Mouse (Mus musculus): ENCODE measurements around the gene Slamf7. TPM values are rescaled to one million over a fixed set of nuclear protein-coding genes. Genes with fewer than 3 reads are reported as not detected.

Gene Slamf7
- total and polyA plus RNA-seq, 2 experiments from 2014 or later, result not detected

DNA sequence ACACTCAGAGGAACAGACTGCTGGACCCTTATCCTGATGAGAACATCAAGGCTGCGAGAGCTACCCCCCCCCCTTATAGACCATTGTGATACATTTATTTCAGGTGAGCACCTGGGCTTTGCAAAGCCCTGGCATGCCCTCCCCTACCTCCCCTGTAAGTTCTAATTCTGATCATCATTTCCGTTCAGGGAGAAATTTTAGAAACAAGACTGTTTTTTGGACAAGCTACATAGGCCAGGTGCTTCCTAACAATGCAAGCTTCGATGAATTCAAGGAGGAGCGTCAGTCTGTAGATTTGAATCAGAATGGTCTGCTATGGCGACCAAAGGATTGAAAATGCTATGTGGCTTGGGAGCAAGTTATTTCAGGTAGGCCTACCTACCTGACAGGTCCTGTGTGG, 5.1 kb downstream of the Slamf7 start:
- Histone ChIP-seq H3K27me3 (ENCODE audit: insufficient read depth, low read length) (no peaks in the 10 kb centered on the region), H3K27ac (ENCODE audit: low read depth, low read length) (no peak overlapping the region), H3K36me3 (ENCODE audit: insufficient read depth, low read length) (no peaks in the 10 kb centered on the region), H3K9ac (replicated peaks; ENCODE audit: low read length, poor library complexity, severe bottlenecking) (no peak overlapping the region), H3K4me1 (ENCODE audit: insufficient read depth, low read length) (no peaks in the 10 kb centered on the region), H3K4me2 (ENCODE audit: low read depth, low read length, poor library complexity, severe bottlenecking) (no peak overlapping the region), H3K4me3 (ENCODE audit: low read depth, low read length) (no peak overlapping the region), H3K9me3 (ENCODE audit: low read length) (no peaks in the 10 kb centered on the region)
- DNase-seq (ENCODE audit: low spot score) (no peak), ATAC-seq (ENCODE audit: low FRiP score) (no peak)
- WGBS, result 90% methylated on average over 5 of the region's 5 CpGs
- TF ChIP-seq CTCF (IDR thresholded peaks at IDR 0.05), result no peak

GRCm38 (mm10) chr1:171646429-171646940, 6.3 kb downstream of the Slamf7 start:
- Histone ChIP-seq H3K4me1 (ENCODE audit: insufficient read depth, low read length) (no peaks in the 10 kb centered on the region), H3K36me3 (ENCODE audit: insufficient read depth, low read length) (no peaks in the 10 kb centered on the region), H3K4me3 (ENCODE audit: low read depth, low read length) (no peak overlapping the region), H3K27ac (ENCODE audit: low read depth, low read length) (no peak overlapping the region), H3K9me3 (ENCODE audit: low read length) (no peaks in the 10 kb centered on the region), H3K4me2 (ENCODE audit: low read depth, low read length, poor library complexity, severe bottlenecking) (no peak overlapping the region), H3K27me3 (ENCODE audit: insufficient read depth, low read length) (no peaks in the 10 kb centered on the region), H3K9ac (replicated peaks; ENCODE audit: low read length, poor library complexity, severe bottlenecking) (no peak overlapping the region)
- no peak for TF ChIP-seq CTCF (IDR thresholded peaks at IDR 0.05)
- WGBS, result 70% methylated on average over 5 of the region's 5 CpGs
- ATAC-seq (ENCODE audit: low FRiP score), result no peak
- DNase-seq (ENCODE audit: low spot score), result no peak

DNA sequence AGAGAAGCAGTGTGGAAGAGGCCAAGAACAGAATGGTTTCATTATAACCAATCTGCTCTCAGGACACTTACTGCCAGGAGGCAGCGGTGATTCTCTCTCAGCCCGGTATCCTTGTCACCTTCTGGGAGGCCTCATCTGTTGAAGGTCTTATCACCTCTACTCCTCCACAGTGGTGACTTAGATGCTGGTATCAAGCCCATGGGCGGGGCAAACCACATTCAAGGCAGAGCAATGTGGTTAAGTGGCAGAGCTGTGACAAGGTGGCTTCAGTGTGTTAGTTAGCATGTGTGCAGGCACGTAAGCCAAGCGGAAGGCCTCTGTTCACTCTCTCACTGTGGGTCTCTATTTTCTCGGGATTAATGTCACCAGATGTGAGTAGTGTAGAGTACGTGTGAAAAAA, 9.2 kb downstream of the Slamf7 start:
- Histone ChIP-seq H3K27me3 (ENCODE audit: insufficient read depth, low read length) (no peaks in the 10 kb centered on the region), H3K9ac (replicated peaks; ENCODE audit: low read length, poor library complexity, severe bottlenecking) (no peak overlapping the region), H3K27ac (ENCODE audit: low read depth, low read length) (no peak overlapping the region), H3K36me3 (ENCODE audit: insufficient read depth, low read length) (no peaks in the 10 kb centered on the region), H3K9me3 (ENCODE audit: low read length) (no peaks in the 10 kb centered on the region), H3K4me1 (ENCODE audit: insufficient read depth, low read length) (no peaks in the 10 kb centered on the region), H3K4me3 (ENCODE audit: low read depth, low read length) (no peak overlapping the region), H3K4me2 (ENCODE audit: low read depth, low read length, poor library complexity, severe bottlenecking) (no peak overlapping the region)
- WGBS, result 78% methylated on average over 7 of the region's 7 CpGs
- no peak for ATAC-seq (ENCODE audit: low FRiP score)
- DNase-seq (ENCODE audit: low spot score), result no peak
- no peak for TF ChIP-seq CTCF (IDR thresholded peaks at IDR 0.05)

DNA sequence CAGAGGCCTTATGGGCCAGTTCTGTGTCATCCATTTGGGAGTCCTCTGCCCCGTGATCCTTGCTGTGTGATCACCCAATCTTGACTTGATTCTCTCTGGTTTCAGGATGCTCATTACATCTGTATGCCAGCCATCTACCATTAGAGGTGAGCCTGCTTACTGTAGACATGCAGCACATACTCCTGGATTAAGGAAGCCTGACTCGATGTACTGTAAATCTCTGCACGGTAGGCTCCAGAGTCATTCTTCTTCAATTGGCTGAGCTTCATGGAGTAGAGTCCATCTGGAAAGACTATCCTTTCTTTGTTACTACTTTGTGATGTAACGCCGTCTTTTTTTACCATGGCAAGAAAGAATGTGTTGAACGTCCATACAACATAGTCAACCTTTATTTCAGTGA, 12.0 kb downstream of the Slamf7 start:
- H3K4me3 ChIP-seq (ENCODE audit: low read depth, low read length), result no peak overlapping the region
- DNase-seq (ENCODE audit: low spot score), result no peak

DNA sequence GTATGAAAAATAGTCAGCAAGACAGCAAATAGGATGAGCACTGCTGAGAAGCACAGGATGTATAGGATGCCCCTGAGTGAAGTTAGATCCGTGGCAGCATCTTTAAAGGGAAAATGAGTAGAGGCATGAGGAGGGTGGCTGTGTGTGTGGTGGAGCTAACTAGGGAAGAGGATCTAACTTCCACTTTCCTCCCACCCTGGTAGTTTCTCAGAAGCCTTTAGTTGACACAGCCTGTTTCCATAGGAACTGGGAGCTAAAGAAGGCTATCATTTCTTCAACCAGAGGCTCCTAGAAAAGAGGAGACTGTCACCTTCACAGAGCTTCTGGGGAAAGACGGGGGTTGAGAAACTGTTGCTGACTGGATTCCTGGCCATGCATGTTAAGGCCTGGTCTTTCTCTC, 14.1 kb downstream of the Slamf7 start:
- H3K9ac ChIP-seq (replicated peaks; ENCODE audit: low read length, poor library complexity, severe bottlenecking), result no peak overlapping the region
- ATAC-seq (ENCODE audit: low FRiP score) (no peak), DNase-seq (ENCODE audit: low spot score) (no peak)
- TF ChIP-seq CTCF (IDR thresholded peaks at IDR 0.05), result no peak
- H3K27ac ChIP-seq (ENCODE audit: low read depth, low read length), result no peak overlapping the region
- H3K9me3 ChIP-seq (ENCODE audit: low read length), result no peaks in the 10 kb centered on the region
- H3K4me3 ChIP-seq (ENCODE audit: low read depth, low read length), result no peak overlapping the region
- no peak overlapping the region for H3K4me2 ChIP-seq (ENCODE audit: low read depth, low read length, poor library complexity, severe bottlenecking)
- no peaks in the 10 kb centered on the region for H3K27me3 ChIP-seq (ENCODE audit: insufficient read depth, low read length)
- H3K36me3 ChIP-seq (ENCODE audit: insufficient read depth, low read length), result no peaks in the 10 kb centered on the region
- H3K4me1 ChIP-seq (ENCODE audit: insufficient read depth, low read length), result no peaks in the 10 kb centered on the region
- WGBS, result 46% methylated on average over 2 of the region's 2 CpGs

More for the DNA sequence above, 12.0 kb downstream of the Slamf7 start:
- H3K27me3 ChIP-seq (ENCODE audit: insufficient read depth, low read length), result no peaks in the 10 kb centered on the region
- no peak for ATAC-seq (ENCODE audit: low FRiP score)
- no peak overlapping the region for H3K9ac ChIP-seq (replicated peaks; ENCODE audit: low read length, poor library complexity, severe bottlenecking)
- H3K4me2 ChIP-seq (ENCODE audit: low read depth, low read length, poor library complexity, severe bottlenecking), result no peak overlapping the region
- H3K36me3 ChIP-seq (ENCODE audit: insufficient read depth, low read length), result no peaks in the 10 kb centered on the region
- no peak overlapping the region for H3K27ac ChIP-seq (ENCODE audit: low read depth, low read length)
- no peaks in the 10 kb centered on the region for H3K9me3 ChIP-seq (ENCODE audit: low read length)
- H3K4me1 ChIP-seq (ENCODE audit: insufficient read depth, low read length), result no peaks in the 10 kb centered on the region
- WGBS, result 93% methylated on average over 6 of the region's 6 CpGs
- no peak for TF ChIP-seq CTCF (IDR thresholded peaks at IDR 0.05)

DNA sequence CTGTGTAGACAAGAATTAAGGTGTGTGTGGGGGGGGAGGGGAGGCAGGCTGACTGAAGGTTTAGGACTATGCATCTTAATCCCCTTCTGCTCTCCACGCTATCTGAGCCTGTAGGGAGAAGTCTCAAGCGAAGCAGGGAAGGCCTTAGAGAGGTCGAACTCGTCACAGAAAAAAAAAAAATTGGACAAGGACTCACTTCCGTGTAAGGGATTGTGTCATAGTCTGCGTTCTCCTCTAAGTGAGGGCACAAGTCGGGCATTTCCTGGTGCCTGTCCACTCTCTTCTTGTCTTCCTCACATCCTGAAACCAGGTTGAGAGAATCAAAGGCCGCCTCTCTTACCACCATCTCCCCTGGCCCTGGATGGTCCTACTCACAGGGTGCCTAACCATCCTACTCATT, 15.7 kb downstream of the Slamf7 start:
- WGBS, result 81% methylated on average over 8 of the region's 8 CpGs
- DNase-seq (ENCODE audit: low spot score) (no peak), ATAC-seq (ENCODE audit: low FRiP score) (no peak)
- H3K4me3 ChIP-seq (ENCODE audit: low read depth, low read length), result no peak overlapping the region
- no peak overlapping the region for H3K9ac ChIP-seq (replicated peaks; ENCODE audit: low read length, poor library complexity, severe bottlenecking)
- H3K36me3 ChIP-seq (ENCODE audit: insufficient read depth, low read length), result no peaks in the 10 kb centered on the region
- H3K4me2 ChIP-seq (ENCODE audit: low read depth, low read length, poor library complexity, severe bottlenecking), result no peak overlapping the region
- no peaks in the 10 kb centered on the region for H3K4me1 ChIP-seq (ENCODE audit: insufficient read depth, low read length)
- no peaks in the 10 kb centered on the region for H3K9me3 ChIP-seq (ENCODE audit: low read length)
- no peak overlapping the region for H3K27ac ChIP-seq (ENCODE audit: low read depth, low read length)
- TF ChIP-seq CTCF (IDR thresholded peaks at IDR 0.05), result no peak
- H3K27me3 ChIP-seq (ENCODE audit: insufficient read depth, low read length), result no peaks in the 10 kb centered on the region
